Mouse (Mus musculus) olfactory bulb, adult 2 months (tissue): ENCODE measurements around the gene Dynlrb2.

ENCODE experiments used
- CTCF ChIP-seq: fragments of 200-500 bp; IDR thresholded peaks from 2 replicates; pipeline ENCODE4 v1.5.1; 2012; ENCODE audit warnings: low read depth, mild to moderate bottlenecking, low read length, moderate library complexity; ENCODE audit not compliant: insufficient read depth
- POLR2A ChIP-seq: fragments of 200-500 bp; IDR thresholded peaks from 2 replicates; pipeline ENCODE4 v1.6.1; 2012; ENCODE audit warnings: mild to moderate bottlenecking, low read depth, low read length, moderate library complexity; ENCODE audit not compliant: insufficient read depth

DNA sequence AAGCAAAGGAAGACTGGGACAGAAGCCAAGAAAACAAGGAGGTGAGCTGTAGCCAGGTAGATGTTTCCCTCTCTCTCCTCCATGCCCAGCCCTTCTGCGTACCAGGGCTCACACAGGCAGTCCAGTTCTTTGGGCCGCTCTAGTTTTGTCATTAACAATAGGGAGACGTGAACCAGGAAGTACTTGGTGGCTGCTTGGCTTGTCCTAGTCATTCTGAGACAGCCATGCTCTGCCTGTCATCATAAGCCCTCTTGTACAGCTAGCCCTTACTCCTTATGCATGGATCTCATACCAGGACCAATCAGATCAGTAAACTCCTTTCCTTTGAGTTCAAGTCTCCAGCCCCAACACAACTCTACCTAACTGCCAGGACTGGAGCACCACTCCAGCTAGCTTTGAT, 48.0 kb downstream of the Dynlrb2 start:
- no peak for TF ChIP-seq CTCF
- no peak for TF ChIP-seq POLR2A
